Mouse (Mus musculus): Measurements from ENCODE around the gene Rprd1b.

The Rprd1b gene

GRCm38 (mm10) chr2:158168741-158169211, 140.5 kb downstream of the Rprd1b start:
- peak; percentile 52 for DNase-seq (ENCODE audit: extremely low read depth, insufficient read length, low spot score)

GRCm38 (mm10) chr2:158169351-158169750, 141.1 kb downstream of the Rprd1b start:
- DNase-seq (ENCODE audit: extremely low read depth, insufficient read length, low spot score), result no peak

GRCm38 (mm10) chr2:158169771-158170170, 141.5 kb downstream of the Rprd1b start:
- no peak for DNase-seq (ENCODE audit: extremely low read depth, insufficient read length, low spot score)

GRCm38 (mm10) chr2:158170394-158170793, 142.1 kb downstream of the Rprd1b start:
- DNase-seq (ENCODE audit: extremely low read depth, insufficient read length, low spot score), result no peak

GRCm38 (mm10) chr2:158174438-158174837, 146.1 kb downstream of the Rprd1b start:
- no peak for DNase-seq (ENCODE audit: extremely low read depth, insufficient read length, low spot score)

- no peak for DNase-seq (ENCODE audit: extremely low read depth, insufficient read length, low spot score)
These were observed 146.7 kb downstream of the Rprd1b start for GRCm38 (mm10) chr2:158174958-158175357.

GRCm38 (mm10) chr2:158175433-158175832, 147.1 kb downstream of the Rprd1b start:
- no peak for DNase-seq (ENCODE audit: extremely low read depth, insufficient read length, low spot score)

GRCm38 (mm10) chr2:158176763-158177162, 148.5 kb downstream of the Rprd1b start:
- DNase-seq (ENCODE audit: extremely low read depth, insufficient read length, low spot score), result no peak

GRCm38 (mm10) chr2:158177574-158177973, 149.3 kb downstream of the Rprd1b start:
- no peak for DNase-seq (ENCODE audit: extremely low read depth, insufficient read length, low spot score)

- no peak for DNase-seq (ENCODE audit: extremely low read depth, insufficient read length, low spot score)
These were observed 149.8 kb downstream of the Rprd1b start for GRCm38 (mm10) chr2:158178139-158178538.

- no peak for DNase-seq (ENCODE audit: extremely low read depth, insufficient read length, low spot score)
These were observed 150.5 kb downstream of the Rprd1b start for GRCm38 (mm10) chr2:158178696-158179369.

GRCm38 (mm10) chr2:158179370-158180111, 151.2 kb downstream of the Rprd1b start:
- DNase-seq (ENCODE audit: extremely low read depth, insufficient read length, low spot score), result no peak

GRCm38 (mm10) chr2:158180797-158181196, 152.5 kb downstream of the Rprd1b start:
- no peak for DNase-seq (ENCODE audit: extremely low read depth, insufficient read length, low spot score)
